Mouse (Mus musculus) liver, embryonic 15.5 days (tissue): ENCODE results near the gene Polr2e. TPM values are rescaled to one million over a fixed set of nuclear protein-coding genes. Genes with fewer than 3 reads are reported as not detected.

Source experiments
- ATAC-seq: fragments of 200-750 bp; cut with Nextera tagmentation; 2 replicates; pipeline ENCODE4 v1.8.0; 2017; ENCODE audit warnings: moderate number of reproducible peaks, mild to moderate bottlenecking, moderate library complexity; ENCODE audit not compliant: insufficient read depth
- H3K27ac ChIP-seq: fragments of 300-500 bp; sonication (generic); replicated peaks from 2 replicates; pipeline ENCODE4 v1.5.1; 2015; ENCODE audit warnings: mild to moderate bottlenecking, inconsistent platforms
- H3K27me3 ChIP-seq: fragments of 300-500 bp; sonication (generic); 2 replicates; pipeline ENCODE4 v1.6.1; 2015; ENCODE audit warnings: mild to moderate bottlenecking, inconsistent platforms
- H3K36me3 ChIP-seq: fragments of 300-500 bp; sonication (generic); replicated peaks from 2 replicates; pipeline ENCODE4 v1.6.1; 2015; ENCODE audit warnings: moderate library complexity, mild to moderate bottlenecking, inconsistent platforms
- H3K4me1 ChIP-seq: fragments of 300-500 bp; sonication (generic); replicated peaks from 2 replicates; pipeline ENCODE4 v1.6.1; 2015; ENCODE audit warnings: inconsistent platforms
- H3K4me2 ChIP-seq: fragments of 300-500 bp; sonication (generic); 2 replicates; pipeline ENCODE4 v1.6.1; 2015; ENCODE audit warnings: moderate library complexity, mild to moderate bottlenecking, inconsistent platforms
- H3K4me3 ChIP-seq: fragments of 300-500 bp; sonication (generic); replicated peaks from 2 replicates; pipeline ENCODE4 v1.5.1; 2015; ENCODE audit warnings: mild to moderate bottlenecking, inconsistent platforms
- H3K9ac ChIP-seq: fragments of 300-500 bp; sonication (generic); 2 replicates; pipeline ENCODE4 v1.6.1; 2015; ENCODE audit warnings: moderate library complexity, mild to moderate bottlenecking, inconsistent platforms
- H3K9me3 ChIP-seq: fragments of 300-500 bp; sonication (generic); replicated peaks from 2 replicates; pipeline ENCODE4 v1.6.1; 2016; ENCODE audit warnings: inconsistent platforms
- WGBS: fragments of 180-500 bp; shearing (Covaris S2); methylation state at CpG from one replicate; pipeline ENCODE4 v1.1.7; 2015; ENCODE audit warnings: mixed read lengths; ENCODE audit not compliant: insufficient replicate concordance; 5-methylcytosine and 5-hydroxymethylcytosine counted together
- polyA plus RNA-seq: library from polyadenylated mRNA; unstranded; fragments of >200 nt; fragmentation: Nextera tagmentation; extraction: Ambion mirVana; gene quantifications from 2 replicates; pipeline ENCODE4 v1.2.1, GENCODE M21; 2015

Polr2e gene
- polyA plus RNA-seq, 1 experiment from 2014 or later = 81.3 TPM

DNA sequence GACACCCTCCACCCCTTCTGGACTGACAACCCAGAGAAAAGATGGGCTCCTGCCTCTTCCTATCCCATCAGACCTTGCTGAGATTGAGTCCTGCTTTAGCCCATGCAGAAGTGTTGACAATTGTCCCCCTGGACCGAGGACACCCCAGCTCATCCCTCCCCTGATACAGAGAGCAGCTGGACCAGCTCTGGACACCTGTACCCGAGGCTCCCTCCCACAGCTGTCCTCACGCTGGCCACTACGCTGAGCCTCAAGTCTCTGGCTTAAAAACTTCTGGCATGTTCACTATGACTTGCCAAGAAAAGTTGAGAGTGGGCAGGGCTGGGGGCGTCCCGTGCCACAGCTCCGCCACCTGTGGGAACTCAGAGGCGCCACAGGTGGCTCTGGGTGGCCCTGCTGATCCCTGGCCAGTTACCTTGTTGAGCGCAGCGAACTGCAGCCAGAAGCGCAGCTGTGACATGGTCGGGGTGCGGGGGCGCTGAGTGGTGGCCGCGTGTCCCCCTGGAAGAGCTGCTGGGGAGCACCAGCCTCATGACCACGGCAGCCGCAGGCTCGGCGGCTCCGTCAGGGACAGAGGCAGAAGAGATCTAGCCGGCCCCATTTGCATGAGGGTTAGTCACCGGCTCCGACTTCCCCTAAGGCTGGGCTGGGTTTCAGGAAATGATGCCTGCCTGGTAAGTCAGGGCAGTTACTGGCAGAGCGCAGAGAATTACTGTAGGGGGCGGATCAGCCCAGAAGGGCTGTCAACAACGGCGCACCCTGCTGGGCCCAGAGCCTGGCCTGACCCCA, 35.4 kb upstream of the Polr2e start:
- Histone ChIP-seq H3K4me1 (peaks cover 86% of the 10 kb centered on the region), H3K4me3 (peak overlapping the region; percentile 37), H3K36me3 (peaks cover 49% of the 10 kb centered on the region), H3K4me2 (peak overlapping the region; percentile 51), H3K9ac (peak overlapping the region; percentile 27; the same call in 1 of the 2 replicates), H3K9me3 (no peaks in the 10 kb centered on the region), H3K27ac (peak overlapping the region; percentile 71), H3K27me3 (no peaks in the 10 kb centered on the region)
- no peak for ATAC-seq
- WGBS = 14% methylated on average over 28 of the region's 28 CpGs

DNA sequence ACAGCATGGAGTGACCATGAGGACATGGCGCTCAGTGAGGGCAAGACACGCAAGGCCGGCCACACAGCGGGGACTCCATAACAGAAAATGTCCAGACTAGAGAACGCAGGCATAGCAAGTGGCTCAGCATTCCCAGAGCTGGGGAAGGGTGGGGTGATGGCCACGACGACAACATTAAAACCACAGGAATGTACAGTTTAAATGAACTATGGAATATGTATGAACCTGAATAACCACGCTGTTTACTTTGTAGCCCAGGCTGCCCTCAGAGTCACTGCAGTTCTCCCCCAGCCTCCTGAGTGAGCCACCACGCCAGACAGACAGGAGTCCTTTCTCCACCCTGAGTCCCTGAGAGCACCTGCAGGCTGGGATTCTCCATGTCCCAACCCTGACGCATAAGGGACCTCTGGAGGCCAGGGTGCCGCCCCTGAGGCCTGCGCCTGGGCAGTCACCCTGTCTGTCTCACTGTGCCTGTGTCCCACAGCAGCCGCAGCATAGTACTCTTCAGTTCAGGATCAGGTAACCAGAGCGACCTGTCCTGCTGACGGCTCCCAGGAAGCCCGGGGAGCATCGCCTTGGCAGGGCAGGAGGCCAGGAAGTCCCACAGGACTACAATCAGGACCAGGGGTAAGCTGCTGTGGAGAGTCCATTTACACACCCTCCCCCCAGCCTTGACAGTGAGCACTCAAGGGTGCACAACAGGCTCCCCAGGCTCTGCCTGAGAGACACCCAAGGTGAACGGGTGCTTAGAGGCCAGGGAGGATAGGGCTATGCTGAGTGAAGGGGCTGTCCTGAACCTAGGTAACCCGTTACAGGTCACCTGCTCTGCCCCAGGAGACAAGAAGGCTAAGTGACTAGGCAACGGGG, 33.3 kb upstream of the Polr2e start:
- Histone ChIP-seq H3K4me1 (peaks cover 74% of the 10 kb centered on the region), H3K27ac (peak overlapping the region; percentile 92), H3K4me3 (no peak overlapping the region), H3K9ac (no peak overlapping the region), H3K4me2 (no peak overlapping the region), H3K9me3 (no peaks in the 10 kb centered on the region), H3K36me3 (peaks cover 48% of the 10 kb centered on the region; the same call in 1 of the 2 replicates), H3K27me3 (no peaks in the 10 kb centered on the region)
- no peak for ATAC-seq
- 80% methylated on average over 20 of the region's 20 CpGs for WGBS

DNA sequence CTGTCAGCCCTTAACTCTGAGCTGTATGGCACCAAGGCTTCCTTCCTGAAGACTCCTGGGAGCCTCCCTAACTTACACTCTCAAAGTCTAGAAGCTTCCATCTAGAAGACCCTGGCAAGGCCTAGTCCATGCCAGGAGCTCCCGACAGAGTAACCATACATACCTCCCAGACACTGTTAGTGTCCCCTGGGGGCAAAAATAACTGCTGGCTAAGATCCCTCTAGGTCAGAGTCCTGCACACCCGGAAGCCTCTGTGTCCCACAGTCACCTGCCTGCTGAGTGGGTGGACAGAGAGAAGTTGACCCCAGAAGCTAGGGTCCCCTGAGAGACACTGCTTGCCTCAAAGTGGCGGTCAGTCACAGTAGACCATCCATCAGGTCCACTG, 31.9 kb upstream of the Polr2e start:
- peak overlapping the region; percentile 51 for H3K9ac ChIP-seq
- H3K36me3 ChIP-seq = peaks cover 53% of the 10 kb centered on the region
- H3K9me3 ChIP-seq = no peaks in the 10 kb centered on the region
- peaks cover 69% of the 10 kb centered on the region for H3K4me1 ChIP-seq
- no peaks in the 10 kb centered on the region for H3K27me3 ChIP-seq
- WGBS = 55% methylated on average over 3 of the region's 3 CpGs
- H3K27ac ChIP-seq = peak overlapping the region; percentile 92
- H3K4me2 ChIP-seq = peak overlapping the region; percentile 55
- ATAC-seq = peak; percentile 23
- 0 out of 2 replicates have a peak overlapping the region, but pooled peaks have one; percentile 1 for H3K4me3 ChIP-seq

DNA sequence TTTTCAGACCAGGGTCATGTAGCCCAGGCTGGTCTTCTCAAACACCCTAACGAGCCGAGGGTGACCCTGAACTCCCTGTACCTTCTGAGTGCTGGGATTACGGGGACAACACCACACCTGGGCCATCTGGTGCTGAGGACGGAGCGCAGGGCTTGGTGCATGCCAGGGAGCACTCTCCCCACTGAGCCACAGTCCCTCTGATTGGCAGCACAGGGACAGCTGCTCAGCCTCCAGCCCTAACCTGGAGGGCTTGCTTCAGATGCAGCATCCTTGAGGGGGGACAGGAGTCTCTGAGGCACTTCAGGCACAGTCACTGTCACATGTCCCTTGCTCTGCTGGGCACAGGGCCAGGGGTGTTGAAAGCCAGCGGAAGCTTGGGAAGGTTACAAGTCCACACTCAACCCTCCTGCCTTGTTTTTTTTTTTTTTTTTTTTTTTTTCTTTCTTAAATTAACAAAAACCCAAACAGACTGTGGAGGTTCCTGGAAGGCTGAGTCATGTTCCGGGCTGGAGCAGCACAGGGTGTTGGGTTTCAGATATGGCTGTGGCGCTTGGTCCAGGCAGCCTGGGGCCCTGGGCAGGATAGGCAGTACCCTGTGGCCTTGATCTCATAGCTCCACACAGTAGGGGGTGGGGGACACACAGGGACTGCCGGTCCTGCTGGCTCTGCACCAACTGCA, 31.4 kb upstream of the Polr2e start:
- peak overlapping the region; percentile 92 for H3K27ac ChIP-seq
- ATAC-seq = peak; percentile 91
- peak overlapping the region; percentile 51 for H3K9ac ChIP-seq
- H3K36me3 ChIP-seq = peaks cover 53% of the 10 kb centered on the region
- peaks cover 64% of the 10 kb centered on the region for H3K4me1 ChIP-seq
- H3K27me3 ChIP-seq = no peaks in the 10 kb centered on the region
- 50% methylated on average over 9 of the region's 9 CpGs for WGBS
- H3K4me2 ChIP-seq = peak overlapping the region; percentile 55
- H3K4me3 ChIP-seq = 0 out of 2 replicates have a peak overlapping the region, but pooled peaks have one; percentile 1
- H3K9me3 ChIP-seq = no peaks in the 10 kb centered on the region

DNA sequence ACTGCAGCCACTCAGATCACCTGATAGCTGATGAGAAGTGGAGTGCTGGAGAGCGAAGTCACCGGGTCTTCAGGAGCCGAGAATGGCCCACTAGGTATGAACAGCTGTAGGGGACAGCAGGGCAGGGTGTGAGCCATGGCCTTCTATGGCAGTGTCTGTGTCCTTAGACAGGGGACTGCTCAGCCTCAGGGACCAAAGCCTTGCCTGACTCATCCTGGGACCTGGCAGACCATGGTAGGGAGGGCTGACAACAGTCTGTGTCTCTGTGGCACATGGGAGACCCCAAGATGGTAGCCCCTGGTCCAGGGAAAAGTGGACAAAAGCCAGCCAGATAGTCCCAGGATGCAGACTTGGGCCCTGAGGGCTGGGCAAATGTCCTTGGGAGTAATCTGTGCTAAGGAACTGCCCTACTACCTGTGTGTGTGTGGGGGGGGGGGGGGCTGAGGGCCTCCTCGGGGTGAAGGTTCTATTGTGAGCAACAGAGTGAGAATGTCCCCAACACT, 30.4 kb upstream of the Polr2e start:
- WGBS = 85% methylated on average over 4 of the region's 4 CpGs
- Histone ChIP-seq H3K36me3 (peaks cover 59% of the 10 kb centered on the region), H3K27ac (peak overlapping the region; percentile 92), H3K4me3 (no peak overlapping the region), H3K9me3 (no peaks in the 10 kb centered on the region), H3K27me3 (no peaks in the 10 kb centered on the region), H3K4me2 (no peak overlapping the region), H3K4me1 (peaks cover 54% of the 10 kb centered on the region), H3K9ac (no peak overlapping the region)
- ATAC-seq = no peak

DNA sequence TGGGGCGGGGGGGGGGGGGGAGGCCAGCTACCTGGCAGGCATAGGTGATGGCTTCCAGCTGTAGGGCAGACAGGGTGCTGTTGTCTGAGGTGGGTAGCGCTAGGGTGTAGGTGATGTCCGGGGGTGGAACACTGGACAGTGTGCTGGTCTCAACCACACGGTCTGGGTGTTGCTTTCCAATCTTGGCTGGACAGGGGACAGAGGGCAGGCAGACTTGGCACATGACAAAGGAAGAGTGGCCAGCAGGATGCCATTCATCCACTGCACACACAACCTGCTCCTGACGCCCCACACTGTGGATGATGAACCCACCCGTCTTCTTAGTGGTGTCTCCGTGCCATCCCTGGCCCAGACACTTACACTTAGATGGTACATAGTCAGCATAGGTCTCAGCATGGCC, 29.7 kb upstream of the Polr2e start:
- H3K9ac ChIP-seq = no peak overlapping the region
- 0 out of 2 replicates have a peak overlapping the region, but pooled peaks have one; percentile 92 for H3K27ac ChIP-seq
- H3K4me3 ChIP-seq = no peak overlapping the region
- no peaks in the 10 kb centered on the region for H3K27me3 ChIP-seq
- 84% methylated on average over 6 of the region's 7 CpGs for WGBS
- H3K36me3 ChIP-seq = peaks cover 66% of the 10 kb centered on the region
- H3K4me1 ChIP-seq = peaks cover 47% of the 10 kb centered on the region
- no peak for ATAC-seq
- H3K4me2 ChIP-seq = no peak overlapping the region
- H3K9me3 ChIP-seq = no peaks in the 10 kb centered on the region

DNA sequence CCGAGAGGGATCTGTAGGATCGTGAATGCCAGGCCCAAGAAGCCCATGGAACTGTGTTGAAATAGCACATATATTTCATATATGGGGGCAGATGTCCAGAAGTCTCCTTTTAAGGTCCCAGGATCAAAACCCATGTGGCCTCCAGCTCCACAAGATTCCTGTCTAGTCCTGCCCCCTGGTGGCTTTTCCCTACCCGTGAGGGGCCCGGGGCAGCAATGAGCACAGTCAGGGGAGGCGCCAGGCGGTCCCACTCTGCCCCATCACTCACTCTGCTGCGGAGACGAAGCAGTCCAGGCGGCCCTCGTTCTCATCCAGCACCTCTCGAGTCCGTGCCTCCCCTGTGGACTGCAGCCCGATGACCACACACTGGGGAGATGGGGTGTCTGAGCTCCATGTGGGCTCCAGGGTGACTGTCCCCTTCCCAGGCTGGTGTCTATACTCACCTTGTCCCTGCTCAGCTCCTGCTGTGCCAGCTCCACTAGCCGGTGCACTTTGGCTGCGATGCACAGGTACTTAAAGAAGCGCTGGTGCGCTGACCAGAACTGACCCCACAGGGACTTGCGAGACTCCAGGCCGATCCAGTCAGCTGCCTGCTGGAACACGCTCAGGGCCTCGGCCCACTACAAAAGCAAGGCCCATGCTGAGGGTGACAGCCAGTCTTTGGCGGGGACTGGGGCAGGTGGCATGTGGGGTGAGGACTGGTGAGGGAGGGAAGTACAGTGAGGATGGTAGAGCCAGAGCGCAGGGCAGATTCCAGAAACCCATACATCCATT, 24.5 kb upstream of the Polr2e start:
- H3K4me2 ChIP-seq = no peak overlapping the region
- 0 out of 2 replicates have a peak, but pooled peaks cover 2% of the 10 kb centered on the region for H3K4me1 ChIP-seq
- WGBS = 84% methylated on average over 23 of the region's 23 CpGs
- no peak overlapping the region for H3K9ac ChIP-seq
- peaks cover 93% of the 10 kb centered on the region for H3K36me3 ChIP-seq
- H3K4me3 ChIP-seq = no peak overlapping the region
- H3K27ac ChIP-seq = peak overlapping the region; percentile 51; the same call in 1 of the 2 replicates
- no peak for ATAC-seq
- H3K27me3 ChIP-seq = no peaks in the 10 kb centered on the region
- no peaks in the 10 kb centered on the region for H3K9me3 ChIP-seq

DNA sequence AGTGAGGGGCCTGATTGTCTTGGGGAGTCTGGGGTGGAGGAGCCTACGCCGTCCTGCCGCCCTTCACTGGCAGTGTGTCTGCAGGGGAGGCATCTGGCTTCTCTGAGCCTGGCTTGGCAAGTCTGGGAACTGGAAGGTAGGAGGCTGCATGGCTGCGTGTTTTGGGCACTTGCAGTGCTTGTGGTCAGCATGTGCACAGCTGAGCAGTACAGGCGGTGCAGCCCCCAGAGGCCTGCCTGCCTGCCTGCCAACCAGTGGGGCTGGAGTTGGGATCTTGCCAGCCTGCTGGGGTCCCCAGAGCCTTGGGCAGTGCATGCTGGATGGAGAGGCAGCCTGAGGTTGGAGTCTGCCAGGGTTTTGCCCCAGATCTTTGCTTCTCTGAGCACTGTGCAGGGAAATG, 23.5 kb upstream of the Polr2e start:
- Histone ChIP-seq H3K4me3 (no peak overlapping the region), H3K36me3 (peaks cover 95% of the 10 kb centered on the region), H3K9me3 (no peaks in the 10 kb centered on the region), H3K4me1 (0 out of 2 replicates have a peak, but pooled peaks cover 2% of the 10 kb centered on the region), H3K27ac (no peak overlapping the region), H3K4me2 (no peak overlapping the region), H3K27me3 (no peaks in the 10 kb centered on the region), H3K9ac (no peak overlapping the region)
- WGBS = 89% methylated on average over 5 of the region's 5 CpGs
- no peak for ATAC-seq

DNA sequence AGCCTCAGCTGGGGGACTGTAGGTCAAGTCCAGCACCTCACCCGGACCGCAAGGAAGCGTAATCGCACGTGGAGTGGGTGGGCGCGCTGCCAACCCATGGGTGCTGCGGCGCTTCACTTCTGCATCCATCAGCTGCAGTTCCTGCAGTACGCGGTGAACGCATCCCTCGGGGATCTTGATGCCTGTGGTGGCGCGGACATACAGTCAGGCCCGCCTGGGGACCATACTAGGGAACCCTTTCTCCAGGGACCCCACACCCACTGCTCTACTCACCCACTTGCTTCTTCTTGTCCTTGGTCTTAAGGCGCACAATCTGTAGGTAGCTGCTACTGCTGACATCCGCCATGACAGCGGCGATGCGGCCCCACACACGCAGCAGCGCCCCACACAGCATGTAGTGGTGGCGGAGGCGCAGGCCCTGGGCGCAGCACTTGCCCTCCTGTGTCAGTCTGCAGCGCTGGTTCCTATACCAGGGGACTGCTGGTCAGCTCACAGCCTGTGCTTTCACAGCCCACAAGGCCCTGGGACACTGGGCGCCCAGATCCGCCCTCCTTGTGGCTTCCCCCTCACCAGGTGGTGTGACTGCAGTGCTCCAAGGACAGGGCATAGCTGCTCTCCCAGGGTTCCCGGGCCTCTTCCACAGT, 18.2 kb upstream of the Polr2e start:
- H3K9ac ChIP-seq = no peak overlapping the region
- 90% methylated on average over 30 of the region's 30 CpGs for WGBS
- no peaks in the 10 kb centered on the region for H3K27me3 ChIP-seq
- no peaks in the 10 kb centered on the region for H3K9me3 ChIP-seq
- H3K4me3 ChIP-seq = no peak overlapping the region
- peaks cover 81% of the 10 kb centered on the region for H3K36me3 ChIP-seq
- no peak overlapping the region for H3K27ac ChIP-seq
- H3K4me2 ChIP-seq = no peak overlapping the region
- no peak for ATAC-seq
- peaks cover 32% of the 10 kb centered on the region for H3K4me1 ChIP-seq
